Mouse (Mus musculus) lung, postnatal 0 days (tissue): ENCODE results near the gene Decr2.

Experiments used
- CTCF ChIP-seq: IDR thresholded peaks from 2 replicates; pipeline ENCODE4 v1.5.1; 2016; ENCODE audit warnings: antibody characterized with exemption, mild to moderate bottlenecking
- EP300 ChIP-seq: IDR thresholded peaks from 2 replicates; pipeline ENCODE4 v1.6.1; 2016; ENCODE audit warnings: antibody characterized with exemption, mild to moderate bottlenecking, control low read depth

DNA sequence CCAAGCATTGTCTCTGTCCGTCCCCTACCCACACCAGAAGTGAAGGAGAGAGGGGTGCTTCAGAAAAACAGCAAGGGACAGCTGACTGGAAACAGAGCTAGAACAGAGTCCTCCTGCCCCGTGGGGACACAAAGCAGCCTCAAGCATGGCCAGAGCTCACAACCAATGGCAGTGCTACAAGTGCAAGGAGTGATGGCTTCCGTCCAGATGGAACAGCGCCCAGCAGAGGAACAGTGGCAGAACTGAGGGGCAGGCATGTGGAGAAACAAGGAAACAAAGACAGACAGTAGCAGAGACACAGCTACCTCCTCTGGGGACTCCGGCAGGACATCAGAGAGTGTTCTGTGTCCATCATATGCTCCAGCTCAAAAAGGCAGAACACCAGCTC is 46.9 kb downstream of the Decr2 start:
- TF ChIP-seq CTCF (peak; percentile 43), EP300 (no peak)
